Mouse (Mus musculus) CH12.LX (cell line): Measurements from ENCODE around the gene Foxk2.

Experiments used
- CHD2 ChIP-seq: IDR thresholded peaks from 2 replicates; pipeline ENCODE4 v1.6.1; 2011; ENCODE audit warnings: low read length, improper control_type of control experiment
- CTCF ChIP-seq, 2 experiments: IDR thresholded peaks in 1 of 2; conservative IDR thresholded peaks in 1 of 2; 2 replicates each; pipeline ENCODE4 v1.5.1; 2011 to 2012; ENCODE audit warnings: low read depth in 2 of 2, low read length in 2 of 2, improper control_type of control experiment in 1 of 2, inconsistent platforms in 1 of 2, mild to moderate bottlenecking in 1 of 2, moderate library complexity in 1 of 2
- EP300 ChIP-seq: IDR thresholded peaks from 2 replicates; pipeline ENCODE4 v1.6.1; 2011; ENCODE audit warnings: low read length, improper control_type of control experiment
- HCFC1 ChIP-seq: IDR thresholded peaks from 2 replicates; pipeline ENCODE4 v1.6.1; 2012; ENCODE audit warnings: low read depth, mild to moderate bottlenecking, inconsistent platforms, low read length, improper control_type of control experiment
- POLR2A ChIP-seq: IDR thresholded peaks from 2 replicates; pipeline ENCODE4 v1.6.1; 2011; ENCODE audit warnings: low read depth, mild to moderate bottlenecking, improper control_type of control experiment, low read length

- TF ChIP-seq CHD2 (no peak), EP300 (no peak), CTCF (conservative IDR thresholded peaks at IDR 0.05 in 1 of 2, IDR thresholded peaks at IDR 0.05 in 1 of 2; ENCODE audit: low read depth in 2 of 2, low read length in 2 of 2) (no peak), POLR2A (no peak), HCFC1 (no peak)
These were observed 20.1 kb upstream of the Foxk2 start for GRCm38 (mm10) chr11:121239669-121240068.
